Mouse (Mus musculus): ENCODE measurements around the gene Agtr1a.

Gene Agtr1a

GRCm38 (mm10) chr13:30362048-30362447, 25.8 kb downstream of the Agtr1a start:
- no peak for DNase-seq (ENCODE audit: low spot score in 2 of 2)

GRCm38 (mm10) chr13:30364097-30364625, 27.9 kb downstream of the Agtr1a start:
- DNase-seq (ENCODE audit: low spot score in 2 of 2), result no peak

GRCm38 (mm10) chr13:30364780-30365179, 28.5 kb downstream of the Agtr1a start:
- no peak for DNase-seq (ENCODE audit: low spot score in 2 of 2)

GRCm38 (mm10) chr13:30365378-30365777, 29.1 kb downstream of the Agtr1a start:
- DNase-seq (ENCODE audit: low spot score in 2 of 2), result no peak

- DNase-seq (ENCODE audit: low spot score in 2 of 2), result no peak
Observed at GRCm38 (mm10) chr13:30368116-30368515, 31.9 kb downstream of the Agtr1a start.

GRCm38 (mm10) chr13:30368746-30369145, 32.5 kb downstream of the Agtr1a start:
- DNase-seq (ENCODE audit: low spot score in 2 of 2), result no peak

- DNase-seq (ENCODE audit: low spot score in 2 of 2), result no peak
Observed at GRCm38 (mm10) chr13:30378868-30379267, 42.6 kb downstream of the Agtr1a start.

- no peak for DNase-seq (ENCODE audit: low spot score in 2 of 2)
Observed at GRCm38 (mm10) chr13:30385183-30385582, 48.9 kb downstream of the Agtr1a start.

- no peak for DNase-seq (ENCODE audit: low spot score in 2 of 2)
Observed at GRCm38 (mm10) chr13:30394123-30394522, 57.9 kb downstream of the Agtr1a start.

GRCm38 (mm10) chr13:30396431-30396830, 60.2 kb downstream of the Agtr1a start:
- DNase-seq (ENCODE audit: low spot score in 2 of 2), result no peak

GRCm38 (mm10) chr13:30398852-30399251, 62.6 kb downstream of the Agtr1a start:
- DNase-seq (ENCODE audit: low spot score in 2 of 2), result no peak

- DNase-seq (ENCODE audit: low spot score in 2 of 2), result no peak
Observed at GRCm38 (mm10) chr13:30400621-30401020, 64.4 kb downstream of the Agtr1a start.

GRCm38 (mm10) chr13:30403874-30404273, 67.6 kb downstream of the Agtr1a start:
- DNase-seq (ENCODE audit: low spot score in 2 of 2), result no peak

GRCm38 (mm10) chr13:30418611-30419010, 82.4 kb downstream of the Agtr1a start:
- no peak for DNase-seq (ENCODE audit: low spot score in 2 of 2)

GRCm38 (mm10) chr13:30427008-30427407, 90.8 kb downstream of the Agtr1a start:
- DNase-seq (ENCODE audit: low spot score in 2 of 2), result no peak

GRCm38 (mm10) chr13:30427436-30427835, 91.2 kb downstream of the Agtr1a start:
- no peak for DNase-seq (ENCODE audit: low spot score in 2 of 2)
